Mouse (Mus musculus): ENCODE results near the gene Ccr6.
A peak's percentile ranks its signal among the peaks of the same experiment; 100 is the strongest.

Ccr6 gene

DNA sequence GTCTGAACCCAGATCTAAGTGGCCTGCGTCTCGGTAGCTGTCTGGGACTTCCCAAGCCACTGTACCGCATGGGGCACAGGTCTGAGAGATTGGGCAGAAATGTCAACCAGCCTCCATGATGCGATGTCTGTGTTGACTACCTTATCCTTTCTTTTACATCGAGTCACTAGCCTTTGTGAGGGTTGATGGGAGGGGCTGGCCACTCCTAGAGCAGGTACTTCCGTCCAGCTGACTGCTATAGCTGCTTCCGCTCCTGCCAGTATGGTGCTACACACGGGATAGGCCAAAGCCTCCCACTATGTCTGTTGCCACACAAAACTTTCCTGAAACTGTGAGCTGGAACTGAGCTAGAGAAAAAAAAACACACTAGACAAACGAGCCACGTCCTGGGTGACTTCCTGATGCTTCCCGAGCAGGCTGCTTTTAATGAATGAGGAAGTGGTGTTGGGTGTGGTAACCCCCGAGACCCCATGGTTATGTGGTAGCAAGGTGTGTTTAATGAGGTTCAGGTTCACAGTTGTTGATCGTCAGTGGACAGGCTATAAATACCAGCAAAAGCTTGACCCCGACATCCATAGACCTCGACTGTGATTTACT lies 2.1 kb upstream of the Ccr6 start:
- DNase-seq (ENCODE audit: low read depth, low spot score), result no peak

DNA sequence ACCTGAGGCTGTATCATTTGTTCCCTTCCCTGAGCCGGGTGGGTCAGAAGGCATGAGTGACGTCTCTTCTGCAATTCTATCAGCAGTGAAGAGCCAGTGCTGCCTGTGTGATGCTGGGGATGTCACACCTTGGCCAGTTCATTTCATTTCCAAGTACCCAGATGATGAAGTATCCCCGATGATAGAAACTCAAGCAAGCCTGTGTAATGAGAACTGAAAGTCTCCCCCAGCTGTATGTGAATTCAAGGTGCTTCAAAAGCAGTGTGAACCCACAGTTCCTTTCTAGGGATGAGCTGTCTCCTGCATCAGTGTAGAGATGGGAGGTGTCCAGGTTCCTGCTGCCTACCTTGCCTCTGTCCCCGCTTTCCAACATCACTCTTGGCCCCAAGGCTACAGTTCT lies 1.3 kb upstream of the Ccr6 start:
- no peak for DNase-seq (ENCODE audit: low read depth, low spot score)

DNA sequence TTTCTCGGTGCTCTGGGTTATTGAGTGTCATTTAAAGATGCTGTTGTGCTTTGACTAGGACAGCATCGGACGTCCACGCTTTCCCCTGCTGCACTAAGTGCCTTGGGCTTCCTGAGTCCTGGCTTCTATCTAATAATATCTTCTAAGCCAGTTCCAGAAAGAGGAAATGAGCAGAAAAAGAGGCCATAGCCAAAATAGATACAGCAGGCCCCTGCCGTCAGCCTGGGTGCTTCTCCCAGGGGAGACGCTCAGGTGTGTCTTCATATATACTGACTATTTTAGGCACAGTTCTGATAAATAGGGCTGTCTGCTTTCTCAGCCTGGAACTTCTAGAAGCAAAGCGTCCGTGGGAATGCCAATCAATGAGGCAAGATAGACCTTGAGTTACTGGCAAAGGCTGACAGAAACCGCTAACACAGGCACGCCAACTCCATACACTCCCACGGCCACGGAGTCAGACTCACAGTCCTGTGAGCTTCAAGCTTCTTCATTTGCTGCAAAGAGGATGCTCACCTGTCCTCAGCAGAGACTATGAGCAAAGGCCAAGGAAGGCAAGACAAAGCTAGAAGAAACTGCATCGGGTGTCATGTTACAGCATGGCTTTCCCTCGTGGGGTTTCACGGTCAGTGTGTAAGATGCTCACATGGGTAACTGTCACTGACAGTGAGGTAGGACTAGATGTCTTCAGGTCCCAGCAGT lies 2.3 kb downstream of the Ccr6 start:
- DNase-seq (ENCODE audit: low read depth, low spot score), result no peak

DNA sequence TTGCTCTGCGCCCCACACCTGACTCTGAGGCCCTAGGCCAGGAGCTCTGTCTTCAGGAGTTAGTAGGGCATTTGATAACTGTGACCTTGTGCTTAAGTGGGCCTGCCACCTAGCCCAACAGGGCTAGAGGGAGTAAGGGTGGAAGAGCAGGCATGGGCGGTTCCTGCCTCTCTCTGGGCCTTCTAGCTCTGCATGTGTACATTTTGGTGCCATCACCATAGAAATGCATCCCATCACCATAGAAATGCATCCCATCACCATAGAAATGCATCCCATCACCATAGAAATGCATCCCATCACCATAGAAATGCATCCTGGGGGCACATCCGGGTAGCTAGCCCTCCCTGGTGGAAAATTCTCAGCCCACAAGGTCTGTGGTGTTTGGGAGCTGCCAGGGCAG lies 3.7 kb downstream of the Ccr6 start:
- DNase-seq (ENCODE audit: low read depth, low spot score), result no peak

DNA sequence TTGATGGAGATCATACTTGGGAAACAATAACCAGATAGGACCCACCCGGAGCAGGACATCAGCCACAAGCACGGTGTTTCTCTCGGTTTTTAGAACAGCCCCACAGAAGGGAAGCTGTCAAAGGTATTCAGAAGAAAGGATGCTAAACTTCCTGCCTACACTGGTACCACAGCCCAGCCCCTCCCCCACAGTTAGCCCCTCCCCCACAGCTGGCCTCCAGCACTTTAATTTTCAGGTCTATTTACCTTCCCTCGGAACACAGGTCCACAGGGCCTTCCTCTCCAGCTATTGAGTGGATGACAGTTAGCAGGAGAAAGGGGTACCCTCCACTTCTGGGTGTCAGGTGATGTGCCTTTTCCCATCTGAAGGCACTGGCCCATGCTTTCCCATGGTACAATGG lies 4.7 kb downstream of the Ccr6 start:
- no peak for DNase-seq (ENCODE audit: low read depth, low spot score)

DNA sequence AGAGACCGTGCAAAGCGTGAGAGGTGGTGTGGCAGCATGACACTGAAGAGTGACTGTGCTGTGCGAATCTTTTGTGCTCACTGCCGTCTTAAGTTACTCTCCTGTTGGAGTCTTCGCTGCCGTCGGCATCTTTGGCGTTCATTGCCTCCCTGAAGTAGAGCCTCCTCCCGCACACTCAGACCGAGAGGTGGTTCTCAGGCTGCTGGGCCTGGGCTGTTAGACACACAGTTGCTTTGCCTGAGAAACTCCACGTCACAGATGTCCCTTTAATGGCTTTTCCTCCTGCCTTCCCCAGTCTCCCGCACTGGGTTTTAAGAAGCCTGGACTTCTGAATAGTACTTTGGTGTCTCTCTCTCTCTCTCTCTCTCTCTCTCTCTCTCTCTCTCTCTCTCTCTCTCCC lies 5.8 kb downstream of the Ccr6 start:
- no peak for DNase-seq (ENCODE audit: low read depth, low spot score)

DNA sequence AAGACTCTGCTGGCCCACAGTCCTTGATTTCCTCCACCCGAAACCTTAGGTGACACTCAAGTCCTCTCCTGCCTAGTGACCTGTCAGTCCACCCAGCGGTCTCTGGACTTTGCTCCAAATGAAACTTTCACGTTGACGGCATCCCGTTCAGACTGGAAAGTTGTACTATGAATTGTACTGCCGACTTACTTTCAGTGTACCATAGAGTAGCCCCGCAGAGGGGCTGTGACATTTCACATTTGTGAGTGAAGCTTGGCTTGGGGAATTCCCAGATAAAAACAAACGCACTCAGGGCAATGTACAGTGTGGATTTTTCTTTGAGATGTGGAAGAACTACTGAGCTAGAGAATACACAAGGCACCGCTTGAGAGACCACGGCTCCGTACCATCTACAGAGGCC lies 6.3 kb downstream of the Ccr6 start:
- DNase-seq (ENCODE audit: low read depth, low spot score), result no peak

DNA sequence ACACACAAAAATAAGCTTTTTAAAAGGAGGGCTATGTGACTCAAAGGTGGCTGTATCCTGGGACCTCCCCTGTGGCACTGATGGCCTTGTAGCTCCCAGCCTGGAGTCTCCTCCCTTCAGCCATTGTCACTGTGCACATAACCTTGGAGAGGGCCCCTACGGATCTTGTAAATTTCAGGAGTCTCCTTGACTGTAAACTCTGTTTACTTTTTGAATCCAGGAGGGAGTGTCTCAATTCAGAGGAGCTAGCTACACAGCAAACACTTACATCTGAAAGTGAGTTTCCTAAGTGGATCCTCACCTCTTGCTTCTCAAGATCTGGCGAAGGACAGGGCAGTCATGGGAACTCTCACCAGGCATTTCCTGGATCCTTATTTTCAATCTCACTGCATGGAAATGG lies 8.3 kb downstream of the Ccr6 start:
- DNase-seq (ENCODE audit: low read depth, low spot score), result no peak

DNA sequence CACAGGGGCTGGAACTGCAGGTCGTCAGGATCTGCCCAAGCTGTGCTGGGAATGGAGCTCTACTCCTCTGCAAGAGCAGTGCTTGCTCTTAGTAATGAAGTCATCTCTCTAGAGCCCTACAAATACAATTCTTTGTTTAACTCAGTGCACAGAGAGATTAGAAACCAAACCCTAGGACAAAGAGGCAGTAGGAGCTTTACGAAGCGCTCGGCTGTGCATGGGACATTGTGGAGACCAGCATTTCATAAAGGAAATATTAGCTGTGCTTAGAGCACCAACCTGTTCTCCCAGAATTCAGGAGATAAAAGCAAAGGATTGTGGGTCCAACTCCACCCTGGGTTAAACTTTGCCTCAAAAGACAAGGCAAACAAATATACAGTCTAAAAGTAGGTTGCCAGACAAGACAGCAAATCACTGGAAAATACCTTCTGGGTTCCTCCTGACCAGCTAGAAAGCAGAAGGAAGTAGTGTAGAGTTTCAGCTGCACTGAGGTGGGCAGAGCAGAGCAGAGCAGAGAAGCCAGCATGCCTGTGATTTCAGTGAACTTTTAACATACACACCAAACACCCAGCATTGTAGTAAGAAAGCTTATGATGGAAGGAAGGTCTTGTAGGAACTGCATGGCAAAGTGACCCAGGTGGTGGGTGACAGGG lies 10.4 kb downstream of the Ccr6 start:
- no peak for DNase-seq (ENCODE audit: low read depth, low spot score)

DNA sequence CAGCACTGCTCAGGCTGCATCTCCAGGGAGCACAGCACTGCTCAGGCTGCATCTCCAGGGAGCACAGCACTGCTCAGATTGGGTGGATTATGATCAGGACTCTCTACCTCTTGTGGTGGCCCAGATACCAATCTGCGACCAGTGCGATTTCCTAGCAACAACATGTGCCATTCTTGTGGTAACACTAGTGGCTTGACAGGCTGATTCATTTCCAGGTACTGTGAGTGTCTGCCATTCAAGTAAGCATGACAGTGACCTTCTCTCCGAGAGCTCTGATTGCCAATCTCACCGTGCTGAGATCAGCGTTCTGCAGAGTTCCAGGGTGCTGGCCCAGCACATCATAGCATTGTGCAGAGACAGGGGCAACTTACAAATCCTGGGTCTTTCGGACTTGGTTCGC lies 15.9 kb downstream of the Ccr6 start:
- no peak for DNase-seq (ENCODE audit: low read depth, low spot score)

DNA sequence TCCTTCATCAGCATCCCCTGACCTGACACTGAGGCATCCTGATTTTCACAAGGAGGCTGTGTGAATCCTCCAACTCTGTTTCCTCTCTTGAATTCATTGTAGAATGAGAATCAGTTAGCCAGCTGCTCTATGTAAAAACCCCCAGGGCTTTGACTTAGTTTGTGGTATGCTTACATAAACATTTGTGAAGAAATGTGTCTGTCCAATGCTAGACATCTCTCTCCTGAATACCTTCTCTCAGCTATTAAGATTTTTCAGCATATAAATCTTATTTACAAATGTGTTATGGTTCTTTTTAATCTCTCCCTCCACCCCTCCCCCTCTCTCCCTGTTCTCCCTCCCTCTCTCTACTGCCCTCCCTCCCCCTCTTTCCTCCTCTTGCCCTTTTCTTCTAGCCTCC lies 18.4 kb downstream of the Ccr6 start:
- no peak for DNase-seq (ENCODE audit: low read depth, low spot score)

DNA sequence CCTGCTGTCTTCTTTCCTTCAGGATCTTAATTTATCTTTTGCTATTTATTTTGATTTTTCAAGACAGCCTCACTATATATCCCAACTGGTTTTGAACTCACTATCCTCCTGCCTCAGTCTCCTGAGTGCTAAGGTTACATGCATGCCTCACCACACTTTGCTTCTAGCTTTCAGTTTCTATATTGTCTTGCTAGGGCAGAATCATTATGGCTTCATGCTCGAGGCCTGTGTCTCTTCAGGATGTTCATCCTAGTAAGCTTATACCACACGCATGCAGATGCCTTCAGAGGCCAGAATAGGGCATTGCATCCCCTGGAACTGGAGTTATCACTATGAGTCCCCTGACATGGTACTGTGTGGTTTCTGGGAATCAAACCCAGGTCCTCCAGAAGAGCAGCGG lies 19.1 kb downstream of the Ccr6 start:
- no peak for DNase-seq (ENCODE audit: low read depth, low spot score)

DNA sequence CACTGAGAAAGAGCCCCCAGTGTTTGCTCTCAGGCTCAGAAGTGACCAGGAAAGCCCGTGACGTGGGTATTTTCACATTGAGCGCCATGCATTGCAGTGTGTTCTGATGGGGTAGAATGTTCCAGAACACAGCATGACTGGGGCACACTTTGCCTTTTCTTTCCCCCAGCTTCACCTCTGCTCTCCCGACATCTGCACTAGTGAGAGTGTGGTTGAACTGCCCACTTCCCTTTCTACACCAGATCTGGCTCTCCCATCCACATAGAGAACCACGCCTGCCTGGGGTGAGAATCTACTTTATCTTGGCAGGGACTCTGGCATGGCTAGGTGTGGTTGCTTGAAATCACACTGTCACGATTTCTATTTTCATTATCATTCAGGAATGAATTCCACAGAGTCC lies 19.7 kb downstream of the Ccr6 start:
- DNase-seq (ENCODE audit: low read depth, low spot score), result no peak

DNA sequence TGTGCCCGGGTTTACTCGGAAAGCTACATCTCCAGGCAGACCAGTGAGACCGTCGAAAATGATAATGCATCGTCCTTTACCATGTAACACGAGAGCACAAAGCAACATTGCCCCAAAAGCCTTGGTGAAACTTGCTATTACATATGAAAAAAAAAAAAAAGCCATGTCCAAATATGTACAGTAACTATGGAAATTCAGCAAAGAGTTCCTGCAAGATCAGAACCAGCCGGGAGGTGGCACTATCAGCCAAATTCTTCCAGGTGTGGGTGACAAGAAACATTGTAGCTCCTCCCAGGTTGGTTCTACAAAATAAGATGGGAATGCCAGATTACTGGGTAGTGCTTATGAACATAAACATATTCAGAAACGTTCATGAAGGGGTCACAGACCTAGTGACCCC lies 21.1 kb downstream of the Ccr6 start:
- no peak for DNase-seq (ENCODE audit: low read depth, low spot score)

DNA sequence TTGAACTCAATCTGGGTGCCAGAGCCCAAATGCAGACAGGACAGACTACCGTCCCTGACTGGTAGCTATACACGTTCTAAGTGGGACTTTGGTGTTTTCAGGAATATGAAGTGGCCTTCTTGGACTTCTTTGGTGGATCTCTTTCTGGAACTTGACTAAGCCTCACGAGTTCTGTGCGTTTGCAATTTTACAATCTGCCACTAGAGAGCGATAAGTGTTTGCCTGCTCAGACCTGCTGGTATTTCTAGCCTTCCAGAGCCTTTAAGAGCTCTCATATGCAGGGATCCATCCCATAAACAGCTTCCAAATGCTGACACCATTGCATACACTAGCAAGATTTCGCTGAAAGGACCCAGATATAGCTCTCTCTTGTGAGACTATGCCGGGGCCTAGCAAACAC lies 28.8 kb downstream of the Ccr6 start:
- DNase-seq (ENCODE audit: low read depth, low spot score), result peak; percentile 56

DNA sequence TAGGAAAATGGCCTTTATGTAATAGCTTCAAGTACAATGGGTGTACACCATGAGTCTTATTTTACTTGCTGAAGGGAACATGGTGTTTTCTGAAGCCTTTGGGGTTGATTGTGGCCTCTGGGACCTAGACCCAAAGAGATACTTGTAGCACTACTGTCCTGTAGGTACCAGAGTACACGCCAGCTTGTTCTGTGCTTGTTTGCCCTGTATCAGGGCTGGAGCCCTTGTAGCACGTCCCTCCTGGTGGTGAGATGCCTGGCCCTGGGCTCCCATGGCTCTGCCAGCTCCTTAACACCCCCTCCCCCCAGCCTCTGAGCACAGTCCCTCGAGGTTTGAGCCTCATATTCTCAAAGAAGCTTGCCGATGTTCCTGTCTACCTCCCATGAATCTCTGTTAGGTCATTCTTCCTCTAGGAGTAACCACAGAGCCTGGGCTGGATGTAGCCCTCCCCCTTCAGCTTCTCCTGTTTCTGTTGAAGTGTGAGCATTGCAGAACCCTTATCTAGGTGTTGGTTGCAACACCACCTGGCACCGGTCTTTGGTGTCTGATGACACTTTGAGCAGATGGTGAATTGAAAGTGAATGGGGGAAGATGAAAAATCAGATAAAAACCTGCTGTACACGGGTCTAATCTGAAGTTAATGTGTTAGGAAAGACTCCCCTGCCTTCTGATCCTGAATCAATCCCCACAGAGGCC lies 36.4 kb downstream of the Ccr6 start:
- DNase-seq (ENCODE audit: low read depth, low spot score), result no peak

DNA sequence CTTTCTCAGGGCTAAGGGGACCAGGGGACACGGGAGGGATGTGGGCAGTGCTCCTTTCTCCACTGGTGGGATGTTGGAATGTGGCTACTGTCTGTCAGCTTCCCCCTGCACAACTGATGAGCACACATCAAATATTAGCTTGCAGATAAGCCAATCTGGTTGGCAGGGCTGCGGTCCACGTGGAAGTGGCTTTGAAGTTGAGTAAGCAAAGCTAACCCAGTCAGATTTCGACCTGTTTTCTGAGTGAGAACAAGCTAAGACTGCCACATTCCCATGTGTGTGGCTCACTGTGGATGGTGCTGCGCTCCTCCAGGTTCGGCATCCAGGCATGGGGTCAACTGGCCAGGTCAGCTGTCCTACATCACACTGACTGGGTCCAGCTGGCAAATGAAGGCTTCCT lies 37.1 kb downstream of the Ccr6 start:
- no peak for DNase-seq (ENCODE audit: low read depth, low spot score)

DNA sequence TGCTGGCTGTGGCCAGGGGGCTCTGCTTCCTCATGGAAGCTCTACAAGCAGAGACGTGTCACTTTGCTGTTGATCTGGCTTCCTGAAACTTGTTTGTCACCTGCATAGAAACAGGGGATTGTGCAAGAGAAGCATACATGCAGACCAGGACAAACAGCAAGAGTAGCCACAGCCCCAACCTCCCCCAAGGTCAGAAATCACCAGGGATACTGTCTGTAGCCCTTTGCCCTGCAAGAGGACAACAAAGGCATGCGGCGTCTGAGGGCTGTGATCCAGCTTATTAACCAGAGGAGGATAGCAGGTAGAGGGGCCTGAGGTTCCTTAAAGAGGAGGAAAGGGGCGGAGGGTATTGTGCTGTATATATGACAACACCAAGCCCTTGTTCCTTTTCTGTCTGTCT lies 40.2 kb downstream of the Ccr6 start:
- DNase-seq (ENCODE audit: low read depth, low spot score), result no peak

DNA sequence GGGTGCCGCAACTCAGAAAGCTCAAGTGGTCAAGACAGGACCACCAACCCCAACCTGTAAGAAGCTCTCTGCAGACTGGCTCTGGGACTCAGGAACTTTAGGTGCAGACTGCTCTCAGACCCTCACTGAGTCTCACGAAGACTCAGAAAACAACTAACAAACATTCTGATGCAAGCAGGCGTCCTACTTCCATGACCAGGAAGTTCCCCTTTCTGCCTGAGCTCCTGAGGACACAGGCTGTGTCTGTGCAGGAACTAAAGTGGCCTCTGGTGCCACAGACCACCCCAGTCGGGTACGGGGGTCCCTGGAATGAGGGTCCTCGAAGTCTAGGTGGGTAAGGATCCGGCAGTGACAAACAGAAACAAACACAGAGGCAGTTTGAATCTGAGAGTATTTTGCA lies 40.8 kb downstream of the Ccr6 start:
- DNase-seq (ENCODE audit: low read depth, low spot score), result no peak

DNA sequence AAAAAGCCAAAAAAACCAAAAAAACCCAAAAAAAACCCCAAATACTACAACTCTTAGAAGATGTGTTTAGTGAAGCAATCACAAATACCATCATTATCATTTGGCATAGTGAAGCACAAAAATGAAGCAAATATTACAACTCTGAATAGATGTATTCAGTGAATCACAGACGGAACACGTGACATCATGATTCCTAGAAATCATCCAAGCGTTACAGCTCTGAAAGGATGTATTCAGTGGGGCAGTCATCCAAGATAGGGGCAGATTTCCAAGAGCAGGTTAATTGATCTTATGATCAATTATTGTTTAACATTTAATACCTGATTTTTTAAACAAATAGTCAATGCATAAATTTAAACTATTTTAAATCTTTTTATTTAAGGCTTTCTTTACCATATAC lies 41.4 kb downstream of the Ccr6 start:
- no peak for DNase-seq (ENCODE audit: low read depth, low spot score)

DNA sequence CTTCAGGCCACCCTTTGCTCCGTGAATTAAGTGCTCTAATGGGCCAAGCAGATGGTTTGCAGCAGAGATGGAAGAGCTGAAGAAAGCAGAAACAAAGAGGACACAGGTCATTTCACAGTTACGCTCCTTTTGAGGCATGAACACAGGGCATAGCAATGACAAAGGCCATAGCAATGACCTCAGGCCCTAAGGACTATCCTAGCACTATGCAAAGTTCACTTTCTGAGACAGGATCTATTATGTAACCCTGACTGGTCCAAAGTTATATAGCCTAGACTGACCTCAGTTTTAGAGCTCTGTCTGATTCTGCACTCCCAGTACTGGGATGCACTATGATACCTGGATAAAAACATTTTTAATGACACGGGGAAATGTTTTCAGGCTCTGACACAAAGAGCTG lies 42.5 kb downstream of the Ccr6 start:
- DNase-seq (ENCODE audit: low read depth, low spot score), result no peak

DNA sequence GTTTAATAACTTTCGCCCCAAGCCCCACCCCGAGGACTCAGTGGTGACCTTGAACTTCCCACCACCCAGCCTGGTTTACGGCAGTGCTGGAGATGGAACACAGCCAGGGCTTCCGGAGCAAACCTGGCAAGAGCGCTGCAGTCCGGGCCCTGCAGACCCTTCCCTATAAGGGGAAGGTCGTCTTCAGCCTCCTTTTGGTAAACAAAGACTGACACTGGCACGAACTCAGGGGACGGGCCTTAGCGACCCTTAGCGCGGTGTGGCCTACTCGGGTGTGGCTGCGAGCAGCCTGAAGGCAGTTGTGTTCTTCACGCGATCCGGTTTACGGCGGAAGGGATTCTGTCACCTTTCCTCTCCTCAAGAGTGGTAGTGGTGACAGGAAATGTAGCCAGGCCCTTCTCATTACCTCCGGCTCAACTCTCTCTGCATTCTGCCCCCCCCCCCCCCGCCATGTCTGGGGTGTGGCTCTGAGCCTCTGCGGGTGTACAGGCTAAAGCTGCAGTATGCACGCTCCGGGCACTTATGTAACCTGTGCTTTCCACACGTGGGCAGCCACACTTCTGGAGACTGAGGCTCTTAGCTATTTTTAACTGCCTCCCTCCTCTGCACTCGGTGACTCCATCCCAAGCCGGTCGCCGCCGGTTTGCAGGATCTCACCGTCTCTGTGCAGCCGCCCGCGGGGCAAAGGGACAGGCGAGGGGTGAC lies 47.1 kb downstream of the Ccr6 start, which contains the start of gene Mpc1:
Gene Mpc1, plus strand, starts transcription at position 84 of the 705 bp plus-strand sequence.
- peak; percentile 64 for DNase-seq (ENCODE audit: low read depth, low spot score)

Data from retina, adult 2 months (tissue).